17 mouse cellular contexts compared by ENCODE assay signal in the genomic region with DNA sequence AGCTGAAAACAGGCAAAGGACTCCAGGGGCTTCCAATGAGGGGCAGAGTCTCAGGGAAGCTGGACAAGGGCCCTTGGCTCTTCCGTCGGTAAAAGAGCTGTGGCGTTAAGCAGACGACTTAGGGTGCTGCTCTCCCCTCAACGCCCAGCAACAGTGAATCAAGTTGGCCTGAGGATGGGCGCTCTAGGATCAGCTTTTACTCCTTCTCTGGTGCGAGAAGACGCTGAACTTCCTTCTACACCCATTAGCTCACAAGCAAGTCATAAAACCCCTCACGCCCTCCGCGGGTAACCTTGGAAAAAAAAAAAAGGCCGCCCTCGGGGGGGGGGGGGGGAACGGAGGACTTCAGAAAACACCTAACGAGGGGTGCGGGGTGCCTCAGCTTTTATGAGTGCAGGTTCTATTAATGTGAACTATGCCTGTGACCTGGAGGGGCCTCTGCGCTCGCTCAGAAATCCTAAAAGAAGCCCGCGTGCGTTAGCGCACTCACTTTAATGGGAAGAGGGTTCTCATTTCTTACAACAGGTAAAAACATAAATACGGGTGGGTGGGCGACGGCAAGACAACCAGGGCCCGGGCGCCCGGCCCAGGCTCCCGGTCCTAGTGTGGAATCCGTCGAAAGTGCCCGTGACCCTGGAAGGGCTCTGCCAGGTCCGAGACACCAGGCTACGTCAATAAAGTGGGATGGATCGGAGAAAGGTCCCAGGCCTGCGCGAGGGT. TPM values are rescaled to one million over a fixed set of nuclear protein-coding genes. Genes with fewer than 3 reads are reported as not detected.
DNase-seq lines count a peak whose midpoint lies in the region; ATAC-seq and TF ChIP-seq lines count a peak whose summit lies in the region.
"Had no signal": no experiment of that assay in that cellular context is flagged by ENCODE, and none has a peak within 500 bp of the region (broad histone marks: within the 10 kb centered on the region; RNA-seq: fewer than 3 reads in every experiment).

No protein-coding gene starts in this region.

- peak overlapping the region; percentile 64 for H3K4me2 ChIP-seq in heart, embryonic 11.5 days
- no peak overlapping the region for H3K4me2 ChIP-seq in midbrain, embryonic 11.5 days
- no peak overlapping the region for H3K4me2 ChIP-seq in midbrain, embryonic 16.5 days (ENCODE audit: low read length)
- H3K4me2 ChIP-seq in heart, embryonic 16.5 days (ENCODE audit: low read depth, low read length) = peak overlapping the region; percentile 76
- H3K4me2 ChIP-seq in stomach, embryonic 16.5 days (ENCODE audit: low read depth, low read length) = no peak overlapping the region
- no peak overlapping the region for H3K4me2 ChIP-seq in liver, postnatal 0 days (ENCODE audit: low read depth, low read length)

- intact Hi-C loops in heart, postnatal 36 days (cut with DNase I) = loop anchor here (1.0 kb wide), 1 partner anchor 8 kb away; no protein-coding TSS in a partner anchor

- peaks cover 58% of the 10 kb centered on the region for H3K27me3 ChIP-seq in heart, embryonic 11.5 days (ENCODE audit: control insufficient read depth, insufficient read depth, low read length)
- H3K27me3 ChIP-seq in midbrain, embryonic 11.5 days (ENCODE audit: control insufficient read depth, insufficient read depth, low read length) = peaks cover 97% of the 10 kb centered on the region
- peaks cover 86% of the 10 kb centered on the region for H3K27me3 ChIP-seq in midbrain, embryonic 16.5 days (ENCODE audit: control insufficient read depth, insufficient read depth, low read depth, low read length)
- peaks cover 36% of the 10 kb centered on the region for H3K27me3 ChIP-seq in heart, embryonic 16.5 days (ENCODE audit: control insufficient read depth, insufficient read depth, low read length)
- peaks cover 89% of the 10 kb centered on the region for H3K27me3 ChIP-seq in stomach, embryonic 16.5 days (ENCODE audit: control insufficient read depth, insufficient read depth, low read length)
- peaks cover 97% of the 10 kb centered on the region for H3K27me3 ChIP-seq in liver, postnatal 0 days (ENCODE audit: insufficient read depth, low read length)

- ATAC-seq in heart, embryonic 11.5 days (replicated peaks; ENCODE audit: insufficient number of reproducible peaks, low FRiP score, low TSS enrichment) = no peak
- ATAC-seq in midbrain, embryonic 11.5 days (ENCODE audit: low FRiP score) = no peak
- ATAC-seq in midbrain, embryonic 16.5 days = no peak
- ATAC-seq in heart, embryonic 16.5 days (replicated peaks; ENCODE audit: extremely low read depth, insufficient read depth, low FRiP score) = no peak
- ATAC-seq in stomach, embryonic 16.5 days (ENCODE audit: insufficient read depth, low FRiP score) = no peak
- no peak for ATAC-seq in liver, postnatal 0 days
- no peak for ATAC-seq in inflammation-experienced regulatory T-cells, adult 6 months
- ATAC-seq: forebrain, embryonic 13.5 days; midbrain, embryonic 13.5 days had no signal

- peak overlapping the region; percentile 95 for H3K27ac ChIP-seq in heart, embryonic 11.5 days (ENCODE audit: low read depth, low read length)
- no peak overlapping the region for H3K27ac ChIP-seq in midbrain, embryonic 11.5 days (ENCODE audit: low read depth, low read length)
- no peak overlapping the region for H3K27ac ChIP-seq in midbrain, embryonic 16.5 days (ENCODE audit: low read length)
- H3K27ac ChIP-seq in heart, embryonic 16.5 days (ENCODE audit: low read length) = peak overlapping the region; percentile 95
- no peak overlapping the region for H3K27ac ChIP-seq in stomach, embryonic 16.5 days (ENCODE audit: low read length)
- H3K27ac ChIP-seq in liver, postnatal 0 days (ENCODE audit: low read depth) = no peak overlapping the region
- H3K27ac ChIP-seq: forebrain, embryonic 13.5 days; midbrain, embryonic 13.5 days had no signal

- H3K9me3 ChIP-seq in heart, embryonic 11.5 days (replicated peaks; ENCODE audit: control insufficient read depth, low read length) = no peaks in the 10 kb centered on the region; the same call in 1 of the 2 replicates
- no peaks in the 10 kb centered on the region for H3K9me3 ChIP-seq in midbrain, embryonic 11.5 days (ENCODE audit: control insufficient read depth, low read length)
- no peaks in the 10 kb centered on the region for H3K9me3 ChIP-seq in midbrain, embryonic 16.5 days (replicated peaks; ENCODE audit: control insufficient read depth, low read length, poor library complexity, severe bottlenecking)
- no peaks in the 10 kb centered on the region for H3K9me3 ChIP-seq in heart, embryonic 16.5 days (replicated peaks; ENCODE audit: control insufficient read depth, low read length)
- H3K9me3 ChIP-seq in stomach, embryonic 16.5 days (replicated peaks; ENCODE audit: control insufficient read depth, low read length) = no peaks in the 10 kb centered on the region
- no peaks in the 10 kb centered on the region for H3K9me3 ChIP-seq in liver, postnatal 0 days (ENCODE audit: low read length)
- H3K9me3 ChIP-seq: forebrain, embryonic 13.5 days; midbrain, embryonic 13.5 days had no signal

- H3K4me1 ChIP-seq in heart, embryonic 11.5 days (ENCODE audit: control insufficient read depth, insufficient read depth, low read length) = peaks cover 3% of the 10 kb centered on the region; the same call in 1 of the 2 replicates
- 0 out of 2 replicates have a peak, but pooled peaks cover 3% of the 10 kb centered on the region for H3K4me1 ChIP-seq in midbrain, embryonic 11.5 days (ENCODE audit: control insufficient read depth, insufficient read depth, low read length)
- peaks cover 3% of the 10 kb centered on the region; the same call in 1 of the 2 replicates for H3K4me1 ChIP-seq in midbrain, embryonic 16.5 days (ENCODE audit: control insufficient read depth, insufficient read depth, low read length)
- peaks cover 9% of the 10 kb centered on the region for H3K4me1 ChIP-seq in heart, embryonic 16.5 days (ENCODE audit: control insufficient read depth, insufficient read depth, low read length)
- H3K4me1 ChIP-seq in stomach, embryonic 16.5 days (ENCODE audit: control insufficient read depth, insufficient read depth, low read length) = no peaks in the 10 kb centered on the region; the same call in 1 of the 2 replicates
- peaks cover 3% of the 10 kb centered on the region; the same call in 1 of the 2 replicates for H3K4me1 ChIP-seq in liver, postnatal 0 days (ENCODE audit: insufficient read depth)

- H3K36me3 ChIP-seq in heart, embryonic 11.5 days (ENCODE audit: control insufficient read depth, insufficient read depth, low read length) = peaks cover 7% of the 10 kb centered on the region; the same call in 1 of the 2 replicates
- no peaks in the 10 kb centered on the region for H3K36me3 ChIP-seq in midbrain, embryonic 11.5 days (ENCODE audit: control insufficient read depth, insufficient read depth, low read length)
- no peaks in the 10 kb centered on the region for H3K36me3 ChIP-seq in midbrain, embryonic 16.5 days (ENCODE audit: control insufficient read depth, insufficient read depth, low read length)
- peaks cover 8% of the 10 kb centered on the region; the same call in 1 of the 2 replicates for H3K36me3 ChIP-seq in heart, embryonic 16.5 days (ENCODE audit: control insufficient read depth, insufficient read depth)
- no peaks in the 10 kb centered on the region for H3K36me3 ChIP-seq in stomach, embryonic 16.5 days (ENCODE audit: control insufficient read depth, insufficient read depth, low read length)
- no peaks in the 10 kb centered on the region for H3K36me3 ChIP-seq in liver, postnatal 0 days (replicated peaks; ENCODE audit: insufficient read depth, low read length)
- H3K36me3 ChIP-seq: midbrain, embryonic 13.5 days had no signal

- WGBS in heart, embryonic 11.5 days (ENCODE audit: insufficient replicate concordance) = 2% methylated on average over 36 of the region's 37 CpGs
- WGBS in midbrain, embryonic 11.5 days = 2% methylated on average over 35 of the region's 37 CpGs
- under 1% methylated on average over 37 of the region's 37 CpGs for WGBS in midbrain, embryonic 16.5 days
- WGBS in heart, embryonic 16.5 days = 5% methylated on average over 37 of the region's 37 CpGs
- 4% methylated on average over 35 of the region's 37 CpGs for WGBS in stomach, embryonic 16.5 days
- WGBS in liver, postnatal 0 days (ENCODE audit: insufficient replicate concordance) = 5% methylated on average over 33 of the region's 37 CpGs

- peak overlapping the region; percentile 77 for H3K4me3 ChIP-seq in heart, embryonic 11.5 days (ENCODE audit: low read depth, low read length)
- H3K4me3 ChIP-seq in midbrain, embryonic 11.5 days (ENCODE audit: low read depth, low read length) = no peak overlapping the region
- no peak overlapping the region for H3K4me3 ChIP-seq in midbrain, embryonic 16.5 days (ENCODE audit: low read depth, low read length)
- peak overlapping the region; percentile 77 for H3K4me3 ChIP-seq in heart, embryonic 16.5 days (ENCODE audit: low read length)
- H3K4me3 ChIP-seq in stomach, embryonic 16.5 days (replicated peaks; ENCODE audit: low read length) = peak overlapping the region; percentile 28; the same call in 1 of the 2 replicates
- no peak overlapping the region for H3K4me3 ChIP-seq in liver, postnatal 0 days (ENCODE audit: low read depth, low read length)

- no peak for TF ChIP-seq EP300 in liver, postnatal 0 days (IDR thresholded peaks at IDR 0.05; ENCODE audit: low read depth)

- peak overlapping the region; percentile 99 for H3K9ac ChIP-seq in heart, embryonic 11.5 days (ENCODE audit: low read depth, low read length)
- no peak overlapping the region for H3K9ac ChIP-seq in midbrain, embryonic 11.5 days (ENCODE audit: low read length)
- H3K9ac ChIP-seq in midbrain, embryonic 16.5 days (ENCODE audit: low read depth, low read length) = no peak overlapping the region
- H3K9ac ChIP-seq in heart, embryonic 16.5 days (ENCODE audit: low read length) = peak overlapping the region; percentile 97
- no peak overlapping the region; the same call in 1 of the 2 replicates for H3K9ac ChIP-seq in stomach, embryonic 16.5 days (ENCODE audit: low read length)
- no peak overlapping the region for H3K9ac ChIP-seq in liver, postnatal 0 days (replicated peaks)
- H3K9ac ChIP-seq: forebrain, embryonic 13.5 days; midbrain, embryonic 13.5 days had no signal

- no peak for DNase-seq in heart, postnatal 36 days
- DNase-seq in midbrain, embryonic 11.5 days (ENCODE audit: low spot score, missing footprints) = peak; percentile 91
- DNase-seq in liver, postnatal 0 days = no peak
- DNase-seq: adrenal gland, postnatal 10 days; gastrocnemius, postnatal 36 days; right cerebral cortex, postnatal 4 days had no signal

- TF ChIP-seq CTCF in liver, postnatal 0 days (IDR thresholded peaks at IDR 0.05; ENCODE audit: low read depth) = no peak

RNA-seq across cellular contexts. Expression of a gene that starts 6.5 kb away (rescaled TPM):
- 157 and 159 TPM in 2 replicates for polyA plus RNA-seq in heart, embryonic 11.5 days (2014; fragmentation: Nextera tagmentation; extraction: Ambion mirVana)
- 10 to 100 TPM; 80.7 TPM for total RNA-seq in heart, postnatal 36 days (2021)
- polyA plus RNA-seq in midbrain, embryonic 11.5 days (2014; fragmentation: Nextera tagmentation; extraction: Ambion mirVana) = not detected in 2 replicates
- not detected in 2 replicates for polyA plus RNA-seq in midbrain, embryonic 16.5 days (2015; fragmentation: Nextera tagmentation; extraction: Ambion mirVana)
- polyA plus RNA-seq in heart, embryonic 16.5 days (2015; fragmentation: Nextera tagmentation; extraction: Ambion mirVana) = 123 and 132 TPM in 2 replicates
- 2.3 and 4.6 TPM in 2 replicates for polyA plus RNA-seq in stomach, embryonic 16.5 days (2015; fragmentation: Nextera tagmentation; extraction: Ambion mirVana)
- polyA plus RNA-seq in liver, postnatal 0 days (2015; fragmentation: Nextera tagmentation; extraction: Ambion mirVana) = not detected in 2 replicates
- not detected for polyA plus RNA-seq in inflammation-experienced regulatory T-cells, adult 6 months (2017; shearing (Covaris generic))
- total RNA-seq: adrenal gland, postnatal 10 days; gastrocnemius, postnatal 36 days; left cerebral cortex, adult 18-20 months had no signal
- polyA plus RNA-seq: cortical plate, adult 2 months; forebrain, embryonic 13.5 days; kidney, embryonic 16.5 days; liver, embryonic 16.5 days; midbrain, embryonic 13.5 days had no signal

RNA-seq across cellular contexts. Expression of a gene that starts 57.5 kb away (rescaled TPM):
- 48.7 and 58.5 TPM in 2 replicates for polyA plus RNA-seq in heart, embryonic 11.5 days (2014; fragmentation: Nextera tagmentation; extraction: Ambion mirVana)
- total RNA-seq in heart, postnatal 36 days (2021) = 10 to 100 TPM; 24.5 to 27.2 TPM
- polyA plus RNA-seq in midbrain, embryonic 11.5 days (2014; fragmentation: Nextera tagmentation; extraction: Ambion mirVana) = 52.9 and 54.1 TPM in 2 replicates
- 62.3 and 64.2 TPM in 2 replicates for polyA plus RNA-seq in midbrain, embryonic 16.5 days (2015; fragmentation: Nextera tagmentation; extraction: Ambion mirVana)
- polyA plus RNA-seq in heart, embryonic 16.5 days (2015; fragmentation: Nextera tagmentation; extraction: Ambion mirVana) = 56.8 and 56.9 TPM in 2 replicates
- polyA plus RNA-seq in stomach, embryonic 16.5 days (2015; fragmentation: Nextera tagmentation; extraction: Ambion mirVana) = 44.9 and 51.9 TPM in 2 replicates
- polyA plus RNA-seq in liver, postnatal 0 days (2015; fragmentation: Nextera tagmentation; extraction: Ambion mirVana) = 18.6 and 19.7 TPM in 2 replicates
- polyA plus RNA-seq in inflammation-experienced regulatory T-cells, adult 6 months (2017; shearing (Covaris generic)) = 10 to 100 TPM; 37.8 to 39.2 (median 38.1) TPM

Comparison
In these comparisons a context has a peak if more than half of its experiments do, and no peak if none do; other contexts are left out.
1. H3K27ac ChIP-seq: peak in heart, embryonic 11.5 days (single experiment) and heart, embryonic 16.5 days (single experiment); none in midbrain, embryonic 11.5 days (single experiment), midbrain, embryonic 16.5 days (single experiment), stomach, embryonic 16.5 days (single experiment) and liver, postnatal 0 days (single experiment).
2. H3K4me2 ChIP-seq: peak in heart, embryonic 11.5 days (single experiment) and heart, embryonic 16.5 days (single experiment); none in midbrain, embryonic 11.5 days (single experiment), midbrain, embryonic 16.5 days (single experiment), stomach, embryonic 16.5 days (single experiment) and liver, postnatal 0 days (single experiment).
3. H3K4me3 ChIP-seq: peak in heart, embryonic 11.5 days (single experiment), heart, embryonic 16.5 days (single experiment) and stomach, embryonic 16.5 days (single experiment); none in midbrain, embryonic 11.5 days (single experiment), midbrain, embryonic 16.5 days (single experiment) and liver, postnatal 0 days (single experiment).
4. H3K9ac ChIP-seq: peak in heart, embryonic 11.5 days (single experiment) and heart, embryonic 16.5 days (single experiment); none in midbrain, embryonic 11.5 days (single experiment), midbrain, embryonic 16.5 days (single experiment), stomach, embryonic 16.5 days (single experiment) and liver, postnatal 0 days (single experiment).
5. RNA of a gene that starts 6.5 kb away (polyA plus RNA-seq): 157 to 159 TPM in heart, embryonic 11.5 days and 123 to 132 TPM in heart, embryonic 16.5 days; 2.3 to 4.6 TPM in stomach, embryonic 16.5 days, not detected in midbrain, embryonic 11.5 days, not detected in midbrain, embryonic 16.5 days, not detected in liver, postnatal 0 days and not detected in inflammation-experienced regulatory T-cells, adult 6 months; every median in the first group is over 10 times any median in the second.